Mouse (Mus musculus): ENCODE measurements around the gene Col6a6.

The Col6a6 gene

GRCm38 (mm10) chr9:105801463-105801862 is 26.5 kb downstream of the Col6a6 start:
- DNase-seq (ENCODE audit: low spot score): no peak

GRCm38 (mm10) chr9:105800286-105800685 is 27.7 kb downstream of the Col6a6 start:
- DNase-seq (ENCODE audit: low spot score): no peak

GRCm38 (mm10) chr9:105796137-105796536 is 31.8 kb downstream of the Col6a6 start:
- no peak for DNase-seq (ENCODE audit: low spot score)

- no peak for DNase-seq (ENCODE audit: low spot score)
Observed at GRCm38 (mm10) chr9:105794965-105795364, 33.0 kb downstream of the Col6a6 start.

GRCm38 (mm10) chr9:105791810-105792209 is 36.1 kb downstream of the Col6a6 start:
- no peak for DNase-seq (ENCODE audit: low spot score)

GRCm38 (mm10) chr9:105788203-105788602 is 39.8 kb downstream of the Col6a6 start:
- DNase-seq (ENCODE audit: low spot score): no peak

- DNase-seq (ENCODE audit: low spot score): no peak
Observed at GRCm38 (mm10) chr9:105787800-105788199, 40.2 kb downstream of the Col6a6 start.

GRCm38 (mm10) chr9:105784026-105784425 is 43.9 kb downstream of the Col6a6 start:
- DNase-seq (ENCODE audit: low spot score): no peak

- DNase-seq (ENCODE audit: low spot score): no peak
Observed at GRCm38 (mm10) chr9:105780696-105781095, 47.3 kb downstream of the Col6a6 start.

GRCm38 (mm10) chr9:105778741-105779140 is 49.2 kb downstream of the Col6a6 start:
- DNase-seq (ENCODE audit: low spot score): no peak

GRCm38 (mm10) chr9:105774878-105775277 is 53.1 kb downstream of the Col6a6 start:
- DNase-seq (ENCODE audit: low spot score): no peak

GRCm38 (mm10) chr9:105774321-105774720 is 53.6 kb downstream of the Col6a6 start:
- no peak for DNase-seq (ENCODE audit: low spot score)

GRCm38 (mm10) chr9:105771380-105771779 is 56.6 kb downstream of the Col6a6 start:
- no peak for DNase-seq (ENCODE audit: low spot score)

GRCm38 (mm10) chr9:105770690-105771089 is 57.3 kb downstream of the Col6a6 start:
- no peak for DNase-seq (ENCODE audit: low spot score)

GRCm38 (mm10) chr9:105765891-105766290 is 62.1 kb downstream of the Col6a6 start:
- DNase-seq (ENCODE audit: low spot score): no peak

GRCm38 (mm10) chr9:105764681-105765080 is 63.3 kb downstream of the Col6a6 start:
- DNase-seq (ENCODE audit: low spot score): no peak

GRCm38 (mm10) chr9:105764127-105764526 is 63.8 kb downstream of the Col6a6 start:
- no peak for DNase-seq (ENCODE audit: low spot score)

GRCm38 (mm10) chr9:105763625-105764024 is 64.3 kb downstream of the Col6a6 start:
- DNase-seq (ENCODE audit: low spot score): no peak

GRCm38 (mm10) chr9:105762274-105762673 is 65.7 kb downstream of the Col6a6 start:
- no peak for DNase-seq (ENCODE audit: low spot score)

GRCm38 (mm10) chr9:105758861-105759260 is 69.1 kb downstream of the Col6a6 start:
- no peak for DNase-seq (ENCODE audit: low spot score)

- no peak for DNase-seq (ENCODE audit: low spot score)
Observed at GRCm38 (mm10) chr9:105758173-105758765, 69.7 kb downstream of the Col6a6 start.

GRCm38 (mm10) chr9:105754256-105754655 is 73.7 kb downstream of the Col6a6 start:
- no peak for DNase-seq (ENCODE audit: low spot score)

GRCm38 (mm10) chr9:105745861-105746260 is 82.1 kb downstream of the Col6a6 start:
- no peak for DNase-seq (ENCODE audit: low spot score)

- DNase-seq (ENCODE audit: low spot score): no peak
Observed at GRCm38 (mm10) chr9:105740413-105740812, 87.5 kb downstream of the Col6a6 start.

Data from spleen, adult 12 weeks (tissue).